Mouse (Mus musculus) midbrain, embryonic 11.5 days (tissue): ENCODE measurements around the gene H2-DMb1. TPM values are rescaled to one million over a fixed set of nuclear protein-coding genes. Genes with fewer than 3 reads are reported as not detected.

Experiments
- ATAC-seq: fragments of 200-750 bp; cut with Nextera tagmentation; 2 replicates; pipeline ENCODE4 v1.8.0; 2017; ENCODE audit warnings: moderate TSS enrichment, moderate library complexity; ENCODE audit not compliant: low FRiP score
- DNase-seq: peaks from one replicate; pipeline ENCODE4 v3.0.0; 2015; ENCODE audit warnings: low spot score; ENCODE audit errors: missing footprints
- H3K27ac ChIP-seq: fragments of 300-500 bp; sonication (generic); 2 replicates; pipeline ENCODE4 v1.5.1; 2014; ENCODE audit warnings: low read depth, low read length
- H3K27me3 ChIP-seq: fragments of 300-500 bp; sonication (generic); 2 replicates; pipeline ENCODE4 v1.6.1; 2014; ENCODE audit warnings: mild to moderate bottlenecking, low read length, moderate library complexity, mixed read lengths; ENCODE audit not compliant: control insufficient read depth, insufficient read depth
- H3K36me3 ChIP-seq: fragments of 300-500 bp; sonication (generic); 2 replicates; pipeline ENCODE4 v1.6.1; 2014; ENCODE audit warnings: mild to moderate bottlenecking, low read length, moderate library complexity, mixed read lengths; ENCODE audit not compliant: control insufficient read depth, insufficient read depth
- H3K4me1 ChIP-seq: fragments of 300-500 bp; sonication (generic); 2 replicates; pipeline ENCODE4 v1.6.1; 2014; ENCODE audit warnings: low read length; ENCODE audit not compliant: control insufficient read depth, insufficient read depth
- H3K4me2 ChIP-seq: fragments of 300-500 bp; sonication (generic); 2 replicates; pipeline ENCODE4 v1.6.1; 2014; ENCODE audit warnings: mild to moderate bottlenecking, moderate library complexity
- H3K4me3 ChIP-seq: fragments of 300-500 bp; sonication (generic); 2 replicates; pipeline ENCODE4 v1.5.1; 2014; ENCODE audit warnings: low read depth, low read length
- H3K9ac ChIP-seq: fragments of 300-500 bp; sonication (generic); 2 replicates; pipeline ENCODE4 v1.6.1; 2014; ENCODE audit warnings: low read length
- H3K9me3 ChIP-seq: fragments of 300-500 bp; sonication (generic); 2 replicates; pipeline ENCODE4 v1.6.1; 2016; ENCODE audit warnings: low read length; ENCODE audit not compliant: control insufficient read depth
- WGBS: fragments of 180-500 bp; shearing (Covaris S2); extraction: QIAGEN DNeasy Blood & Tissue Kit; methylation state at CpG from one replicate; pipeline ENCODE4 v1.1.7; 2014; 5-methylcytosine and 5-hydroxymethylcytosine counted together
- polyA plus RNA-seq: library from polyadenylated mRNA; unstranded; fragments of >200 nt; fragmentation: Nextera tagmentation; extraction: Ambion mirVana; gene quantifications from 2 replicates; pipeline ENCODE4 v1.2.1, GENCODE M21; 2014

H2-DMb1 gene
- polyA plus RNA-seq, 1 experiment from 2014 or later = 0.38 TPM

DNA sequence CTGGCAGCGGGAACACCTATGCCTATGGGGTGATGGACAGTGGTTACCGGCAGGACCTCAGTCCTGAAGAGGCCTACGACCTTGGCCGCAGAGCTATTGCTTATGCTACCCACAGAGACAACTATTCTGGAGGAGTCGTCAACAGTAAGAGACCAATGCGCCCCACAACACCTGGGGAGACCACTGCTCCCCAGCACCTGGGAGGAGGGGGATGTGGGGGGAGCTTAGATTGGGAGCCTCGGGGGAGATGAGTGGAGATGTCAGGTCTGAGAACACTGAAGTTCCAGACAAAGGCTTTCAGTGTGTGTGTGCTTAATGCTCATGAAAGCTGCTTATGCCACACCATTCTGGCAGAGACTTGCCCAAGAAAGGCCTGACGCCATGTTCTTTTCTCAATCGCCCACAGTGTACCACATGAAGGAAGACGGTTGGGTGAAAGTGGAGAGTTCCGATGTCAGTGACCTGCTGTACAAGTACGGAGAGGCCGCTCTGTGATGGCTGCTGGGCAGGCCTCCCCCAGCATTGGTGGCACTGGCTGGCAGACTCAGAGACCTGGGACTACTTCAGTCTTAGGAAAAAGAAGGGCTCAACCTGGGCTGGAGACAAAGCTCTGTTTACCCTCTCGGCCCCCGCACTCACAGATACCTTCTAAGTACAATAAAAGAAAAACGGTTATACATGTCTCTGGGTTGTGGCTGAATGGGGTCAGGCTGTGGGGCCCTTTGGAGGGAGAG lies 48.1 kb downstream of the H2-DMb1 start:
- no peak overlapping the region for H3K9ac ChIP-seq
- DNase-seq (no peak), ATAC-seq (no peak)
- H3K4me1 ChIP-seq = peaks cover 13% of the 10 kb centered on the region
- H3K9me3 ChIP-seq = no peaks in the 10 kb centered on the region
- H3K36me3 ChIP-seq = no peaks in the 10 kb centered on the region
- no peak overlapping the region for H3K27ac ChIP-seq
- 86% methylated on average over 16 of the region's 16 CpGs for WGBS
- H3K4me2 ChIP-seq = no peak overlapping the region
- peaks cover 51% of the 10 kb centered on the region for H3K27me3 ChIP-seq
- H3K4me3 ChIP-seq = no peak overlapping the region

DNA sequence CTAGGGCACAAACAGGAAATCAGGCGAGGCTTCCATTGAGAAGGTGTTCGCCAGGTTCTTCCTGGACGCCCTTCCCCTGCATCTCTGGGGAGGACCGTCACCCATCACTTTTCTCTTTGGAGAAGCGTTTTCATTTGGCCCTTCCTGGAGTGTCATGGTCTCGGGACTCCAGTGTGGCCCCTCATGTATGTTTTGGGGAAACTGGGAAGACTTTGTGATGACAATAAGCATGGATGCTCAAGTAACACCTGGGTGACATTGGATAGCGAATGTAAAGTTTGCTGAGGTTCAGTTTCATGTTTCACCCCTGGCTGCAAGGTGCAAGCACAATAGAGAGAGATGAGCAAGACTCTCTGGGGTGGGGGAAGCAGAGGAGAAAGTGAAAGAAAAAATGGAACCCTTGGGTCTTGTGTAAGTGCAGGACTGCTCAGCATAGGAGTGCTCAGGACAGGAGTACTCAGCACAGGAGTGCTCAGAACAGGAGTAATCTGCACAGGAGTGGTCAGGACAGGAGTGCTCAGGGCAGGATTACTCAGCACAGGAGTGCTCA lies 48.7 kb downstream of the H2-DMb1 start:
- 67% methylated on average over 7 of the region's 7 CpGs for WGBS
- peaks cover 50% of the 10 kb centered on the region for H3K27me3 ChIP-seq

DNA sequence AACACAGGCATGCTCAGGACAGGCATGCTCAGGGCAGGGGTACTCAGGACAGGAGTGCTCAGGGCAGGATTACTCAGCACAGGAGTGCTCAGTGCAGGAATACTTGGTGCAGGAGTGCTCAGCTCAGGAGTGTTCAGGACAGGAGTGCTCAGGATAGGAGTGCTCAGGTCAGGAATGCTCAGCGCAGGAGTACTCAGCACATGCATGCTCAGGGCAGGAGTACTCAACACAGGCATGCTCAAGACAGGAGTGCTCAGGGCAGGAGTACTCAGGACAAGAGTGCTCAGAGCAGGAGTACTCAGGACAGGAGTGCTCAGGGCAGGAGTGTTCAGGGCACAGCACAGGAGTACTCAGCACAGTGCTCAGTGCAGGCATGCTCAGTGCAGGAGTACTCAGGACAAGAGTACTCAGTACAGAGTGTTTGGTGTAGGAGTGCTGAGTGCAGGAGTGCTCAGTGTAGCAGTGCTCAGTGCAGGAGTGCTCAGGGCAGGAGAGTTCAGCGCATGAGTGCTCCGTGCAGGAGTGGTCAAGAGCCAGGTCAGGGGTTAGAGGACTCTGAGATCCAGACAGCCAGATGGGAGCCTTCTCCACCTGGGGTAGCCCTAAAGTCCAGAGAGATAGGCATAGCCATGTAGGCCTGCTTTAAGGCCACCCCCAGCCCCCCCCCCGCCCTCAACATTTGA lies 50.0 kb downstream of the H2-DMb1 start:
- Histone ChIP-seq H3K27me3 (peaks cover 37% of the 10 kb centered on the region), H3K4me1 (peaks cover 7% of the 10 kb centered on the region), H3K4me2 (no peak overlapping the region), H3K27ac (no peak overlapping the region), H3K9me3 (no peaks in the 10 kb centered on the region), H3K9ac (no peak overlapping the region), H3K4me3 (no peak overlapping the region), H3K36me3 (no peaks in the 10 kb centered on the region)
- DNase-seq = no peak
- 79% methylated on average over 4 of the region's 4 CpGs for WGBS
- peak; percentile 31 for ATAC-seq

More for the DNA sequence above, 48.7 kb downstream of the H2-DMb1 start:
- Histone ChIP-seq H3K36me3 (no peaks in the 10 kb centered on the region), H3K4me1 (peaks cover 13% of the 10 kb centered on the region), H3K4me2 (no peak overlapping the region), H3K9me3 (no peaks in the 10 kb centered on the region), H3K9ac (no peak overlapping the region), H3K27ac (no peak overlapping the region), H3K4me3 (no peak overlapping the region)
- ATAC-seq (no peak), DNase-seq (no peak)

- peak within 1 kb of the TSS; percentile 52 for H3K4me3 ChIP-seq
- H3K9me3 ChIP-seq = no peaks in the 10 kb centered on the region
- H3K27me3 ChIP-seq = peaks cover 31% of the 10 kb centered on the region
- no peak for DNase-seq
- 65% methylated on average over 5 of the region's 5 CpGs for WGBS
- H3K27ac ChIP-seq = no peak within 1 kb of the TSS
- H3K4me2 ChIP-seq = peak within 1 kb of the TSS; percentile 69
- no peak for ATAC-seq
- H3K36me3 ChIP-seq = no peaks in the 10 kb centered on the region
- peak within 1 kb of the TSS; percentile 59 for H3K9ac ChIP-seq
- peaks cover 3% of the 10 kb centered on the region; the same call in 1 of the 2 replicates for H3K4me1 ChIP-seq
These were observed 50.6 kb downstream of the H2-DMb1 start, which contains the start of gene Tap2 for GRCm38 (mm10) chr17:34203444-34203843. Gene Tap2 (plus strand): TSS chr17:34203527.

DNA sequence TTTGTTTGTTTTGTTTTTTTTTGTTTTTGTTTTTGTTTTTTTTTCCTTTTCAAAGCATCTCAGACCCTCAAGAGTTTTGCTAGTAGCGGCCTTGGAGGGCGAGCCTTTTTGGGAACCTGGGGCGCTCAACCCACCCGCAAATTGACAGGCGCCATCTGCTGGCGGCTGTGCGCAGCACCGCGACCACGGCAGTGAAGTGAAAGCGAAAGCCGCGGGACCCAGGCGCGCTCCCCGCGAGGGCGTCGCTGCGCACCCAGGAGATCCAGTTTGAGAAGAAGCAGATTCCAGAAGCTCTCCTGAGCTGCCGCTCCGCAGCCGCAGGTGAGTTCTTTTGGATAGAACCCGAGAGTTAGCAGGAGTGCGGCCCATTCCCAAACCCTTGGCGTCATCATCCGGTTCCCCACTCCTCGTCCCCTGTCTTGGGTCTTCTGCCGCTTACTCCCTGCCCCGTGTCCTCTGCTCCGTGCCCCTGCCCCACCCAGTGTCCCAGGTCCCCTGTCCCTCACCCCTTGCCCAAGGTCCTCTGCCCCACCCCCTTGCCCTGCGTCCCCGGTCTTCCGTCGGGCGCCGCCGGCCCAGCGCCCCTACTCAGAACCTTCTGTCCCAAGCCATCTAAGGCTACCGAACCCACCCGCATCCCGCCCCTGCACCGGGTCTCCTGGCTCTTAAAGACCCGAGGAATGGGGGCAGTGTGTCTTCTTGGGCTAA lies 51.6 kb downstream of the H2-DMb1 start:
- H3K9ac ChIP-seq = peak overlapping the region; percentile 59
- ATAC-seq (peak; percentile 57; the same call in 1 of the 2 replicates), DNase-seq (peak; percentile 98)
- H3K27ac ChIP-seq = no peak overlapping the region
- WGBS = 2% methylated on average over 44 of the region's 44 CpGs
- peaks cover 3% of the 10 kb centered on the region; the same call in 1 of the 2 replicates for H3K4me1 ChIP-seq
- peaks cover 21% of the 10 kb centered on the region for H3K27me3 ChIP-seq
- no peaks in the 10 kb centered on the region for H3K9me3 ChIP-seq
- H3K4me3 ChIP-seq = peak overlapping the region; percentile 52
- peak overlapping the region; percentile 69 for H3K4me2 ChIP-seq
- no peaks in the 10 kb centered on the region for H3K36me3 ChIP-seq

GRCm38 (mm10) chr17:34205021-34205745 lies 52.3 kb downstream of the H2-DMb1 start:
- Histone ChIP-seq H3K36me3 (no peaks in the 10 kb centered on the region), H3K4me1 (peaks cover 3% of the 10 kb centered on the region; the same call in 1 of the 2 replicates), H3K4me3 (peak overlapping the region; percentile 52), H3K9me3 (no peaks in the 10 kb centered on the region; the same call in 1 of the 2 replicates), H3K9ac (peak overlapping the region; percentile 59), H3K27ac (no peak overlapping the region), H3K4me2 (peak overlapping the region; percentile 69), H3K27me3 (peaks cover 21% of the 10 kb centered on the region)
- 13% methylated on average over 18 of the region's 18 CpGs for WGBS
- peak; percentile 85 for DNase-seq
- ATAC-seq = peak; percentile 9; the same call in 1 of the 2 replicates

DNA sequence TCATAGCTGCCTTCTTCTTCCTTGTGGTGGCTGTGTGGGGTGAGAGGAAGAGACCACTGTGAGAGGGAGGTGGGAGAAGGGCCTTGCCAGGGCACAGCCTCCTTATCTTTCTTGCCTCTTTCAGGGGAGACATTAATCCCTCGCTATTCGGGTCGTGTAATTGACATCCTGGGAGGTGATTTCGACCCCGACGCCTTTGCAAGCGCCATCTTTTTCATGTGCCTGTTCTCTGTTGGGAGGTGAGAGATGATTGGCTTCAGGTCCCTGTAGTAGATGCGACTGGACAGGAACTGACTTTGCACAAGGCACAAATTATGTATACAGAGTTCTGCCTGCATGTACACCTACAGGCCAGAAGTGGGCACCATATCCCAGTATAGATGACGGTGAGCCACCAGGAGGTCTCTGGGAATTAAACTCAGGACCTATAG lies 52.9 kb downstream of the H2-DMb1 start:
- Histone ChIP-seq H3K27me3 (peaks cover 21% of the 10 kb centered on the region), H3K4me3 (no peak overlapping the region)
- 17% methylated on average over 9 of the region's 9 CpGs for WGBS

DNA sequence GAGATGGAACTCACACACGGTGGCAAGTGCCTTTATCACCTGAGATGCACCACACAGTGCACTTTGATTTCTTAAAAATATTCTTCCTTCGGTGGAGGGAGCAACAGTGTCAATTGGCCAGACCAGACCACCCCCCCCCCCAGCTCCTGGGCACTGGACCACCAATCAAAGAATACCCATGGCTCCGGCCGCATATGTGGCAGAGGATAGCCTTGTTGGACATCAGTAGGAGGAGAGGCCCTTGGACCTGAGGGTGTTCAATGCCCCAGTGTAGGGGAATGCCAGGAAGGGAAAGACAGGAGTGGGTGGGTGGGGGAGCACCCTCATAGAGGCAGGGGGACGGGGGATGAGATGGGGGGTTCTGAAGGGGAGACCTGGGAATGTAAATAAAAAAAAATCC lies 53.9 kb downstream of the H2-DMb1 start:
- H3K27ac ChIP-seq = no peak overlapping the region
- ATAC-seq = no peak
- H3K4me2 ChIP-seq = no peak overlapping the region
- 85% methylated on average over 5 of the region's 5 CpGs for WGBS
- DNase-seq = no peak
- no peaks in the 10 kb centered on the region; the same call in 1 of the 2 replicates for H3K9me3 ChIP-seq
- H3K4me1 ChIP-seq = peaks cover 3% of the 10 kb centered on the region; the same call in 1 of the 2 replicates
- peaks cover 21% of the 10 kb centered on the region for H3K27me3 ChIP-seq
- no peak overlapping the region for H3K9ac ChIP-seq
- no peaks in the 10 kb centered on the region for H3K36me3 ChIP-seq
- no peak overlapping the region for H3K4me3 ChIP-seq

More for the DNA sequence above, 52.9 kb downstream of the H2-DMb1 start:
- Histone ChIP-seq H3K9me3 (no peaks in the 10 kb centered on the region; the same call in 1 of the 2 replicates), H3K36me3 (no peaks in the 10 kb centered on the region), H3K27ac (no peak overlapping the region), H3K4me1 (peaks cover 3% of the 10 kb centered on the region; the same call in 1 of the 2 replicates), H3K9ac (no peak overlapping the region), H3K4me2 (no peak overlapping the region)
- no peak for ATAC-seq
- DNase-seq = peak; percentile 85
